Mouse (Mus musculus) kidney, adult 2 months (tissue): ENCODE results near the gene Rpl36. TPM values are rescaled to one million over a fixed set of nuclear protein-coding genes. Genes with fewer than 3 reads are reported as not detected.

Source experiments
- DNase-seq: peaks from one replicate; pipeline ENCODE4 v3.0.0; 2021
- H3K27ac ChIP-seq: fragments of 200-500 bp; 2 replicates; pipeline ENCODE4 v1.5.1; 2012; ENCODE audit warnings: low read depth, low read length, control low read depth, inconsistent platforms; ENCODE audit not compliant: insufficient read depth
- H3K27me3 ChIP-seq: fragments of 200-500 bp; replicated peaks from 2 replicates; pipeline ENCODE4 v1.6.1; 2012; ENCODE audit warnings: mild to moderate bottlenecking, moderate library complexity, low read length, inconsistent platforms; ENCODE audit not compliant: control insufficient read depth, insufficient read depth
- H3K36me3 ChIP-seq: fragments of 200-500 bp; 2 replicates; pipeline ENCODE4 v1.6.1; 2012; ENCODE audit warnings: mild to moderate bottlenecking, moderate library complexity, low read length, inconsistent platforms; ENCODE audit not compliant: control insufficient read depth, insufficient read depth
- H3K4me1 ChIP-seq: fragments of 200-500 bp; 2 replicates; pipeline ENCODE4 v1.6.1; 2011; ENCODE audit warnings: low read length; ENCODE audit not compliant: control insufficient read depth, insufficient read depth
- H3K4me3 ChIP-seq: fragments of 200-500 bp; 2 replicates; pipeline ENCODE4 v1.5.1; 2011; ENCODE audit warnings: mild to moderate bottlenecking, low read depth, low read length, control low read depth; ENCODE audit not compliant: insufficient read depth
- CTCF ChIP-seq: fragments of 200-500 bp; conservative IDR thresholded peaks from 2 replicates; pipeline ENCODE4 v1.5.1; 2011; ENCODE audit warnings: low read depth, mild to moderate bottlenecking, control low read depth, low read length, moderate library complexity, mixed read lengths; ENCODE audit not compliant: insufficient read depth, insufficient read length
- POLR2A ChIP-seq: fragments of 200-500 bp; IDR thresholded peaks from one replicate; pipeline ENCODE4 v1.6.1; 2011; ENCODE audit warnings: low read depth, low read length, control low read depth
- WGBS: fragments of 180-500 bp; shearing (Covaris S2); methylation state at CpG from one replicate; pipeline ENCODE4 v1.1.7; 2018; 5-methylcytosine and 5-hydroxymethylcytosine counted together
- polyA plus RNA-seq: library from polyadenylated mRNA; depleted of rRNA; stranded (reverse); fragments of >200 nt; gene quantifications from 2 replicates; pipeline ENCODE4 v1.2.3, GENCODE M21; 2012

The Rpl36 gene
- polyA plus RNA-seq, 1 experiment: 1,975 TPM

GRCm38 (mm10) chr17:56615792-56616191 lies 2.6 kb downstream of the Rpl36 start:
- TF ChIP-seq POLR2A (no peak), CTCF (no peak)
- H3K4me3 ChIP-seq: no peak overlapping the region
- 77% methylated on average over 4 of the region's 4 CpGs for WGBS
- no peak for DNase-seq
- H3K4me1 ChIP-seq: peaks cover 11% of the 10 kb centered on the region; the same call in 1 of the 2 replicates
- H3K27me3 ChIP-seq: no peaks in the 10 kb centered on the region
- no peaks in the 10 kb centered on the region for H3K36me3 ChIP-seq
- no peak overlapping the region for H3K27ac ChIP-seq

GRCm38 (mm10) chr17:56616725-56617124 lies 3.5 kb downstream of the Rpl36 start:
- no peaks in the 10 kb centered on the region for H3K36me3 ChIP-seq
- 73% methylated on average over 3 of the region's 3 CpGs for WGBS
- no peaks in the 10 kb centered on the region for H3K27me3 ChIP-seq
- no peak for TF ChIP-seq CTCF
- TF ChIP-seq POLR2A: no peak
- H3K27ac ChIP-seq: no peak overlapping the region
- peaks cover 11% of the 10 kb centered on the region; the same call in 1 of the 2 replicates for H3K4me1 ChIP-seq
- H3K4me3 ChIP-seq: no peak overlapping the region
- no peak for DNase-seq

GRCm38 (mm10) chr17:56617628-56618027 lies 4.4 kb downstream of the Rpl36 start:
- no peak overlapping the region for H3K27ac ChIP-seq
- 51% methylated on average over 8 of the region's 8 CpGs for WGBS

GRCm38 (mm10) chr17:56625495-56625894 lies 12.3 kb downstream of the Rpl36 start:
- Histone ChIP-seq H3K4me1 (peaks cover 10% of the 10 kb centered on the region; the same call in 1 of the 2 replicates), H3K27ac (no peak overlapping the region), H3K27me3 (no peaks in the 10 kb centered on the region), H3K4me3 (no peak overlapping the region), H3K36me3 (no peaks in the 10 kb centered on the region)
- no peak for DNase-seq
- WGBS: 83% methylated on average over 3 of the region's 3 CpGs
- TF ChIP-seq POLR2A: no peak
- TF ChIP-seq CTCF: no peak

More at GRCm38 (mm10) chr17:56617628-56618027, 4.4 kb downstream of the Rpl36 start:
- no peaks in the 10 kb centered on the region for H3K27me3 ChIP-seq
- no peak overlapping the region for H3K4me3 ChIP-seq
- H3K4me1 ChIP-seq: peaks cover 5% of the 10 kb centered on the region; the same call in 1 of the 2 replicates
- DNase-seq: no peak
- no peaks in the 10 kb centered on the region for H3K36me3 ChIP-seq
- TF ChIP-seq POLR2A (no peak), CTCF (no peak)

GRCm38 (mm10) chr17:56626260-56626659 lies 13.0 kb downstream of the Rpl36 start:
- H3K27ac ChIP-seq: no peak overlapping the region
- H3K4me3 ChIP-seq: peak overlapping the region; percentile 57
- DNase-seq: no peak
- H3K36me3 ChIP-seq: no peaks in the 10 kb centered on the region
- TF ChIP-seq POLR2A (no peak), CTCF (no peak)
- H3K4me1 ChIP-seq: peaks cover 10% of the 10 kb centered on the region; the same call in 1 of the 2 replicates
- under 1% methylated on average over 29 of the region's 32 CpGs for WGBS
- no peaks in the 10 kb centered on the region for H3K27me3 ChIP-seq

GRCm38 (mm10) chr17:56626754-56627470 lies 13.7 kb downstream of the Rpl36 start, which contains the start of gene Lonp1:
Gene Lonp1 (minus strand): TSS chr17:56626887.
- DNase-seq: peak; percentile 99
- WGBS: under 1% methylated on average over 51 of the region's 51 CpGs

More at GRCm38 (mm10) chr17:56626754-56627470, 13.7 kb downstream of the Rpl36 start, which contains the start of gene Lonp1:
- peaks cover 10% of the 10 kb centered on the region; the same call in 1 of the 2 replicates for H3K4me1 ChIP-seq
- H3K4me3 ChIP-seq: peak within 1 kb of the TSS; percentile 57
- TF ChIP-seq CTCF: no peak
- TF ChIP-seq POLR2A: peak; percentile 25
- peak within 1 kb of the TSS; percentile 63; the same call in 1 of the 2 replicates for H3K27ac ChIP-seq
- H3K36me3 ChIP-seq: no peaks in the 10 kb centered on the region
- H3K27me3 ChIP-seq: no peaks in the 10 kb centered on the region
